Mouse (Mus musculus): ENCODE measurements around the gene Stard3. TPM values are rescaled to one million over a fixed set of nuclear protein-coding genes. Genes with fewer than 3 reads are reported as not detected.

Stard3 gene
- polyA plus RNA-seq, 1 experiment from 2014 or later = 52.8 TPM

- Histone ChIP-seq H3K27me3 (replicated peaks; ENCODE audit: control insufficient read depth, insufficient read depth, low read length) (peaks cover 12% of the 10 kb centered on the region), H3K9ac (replicated peaks; ENCODE audit: low read depth, low read length) (no peak overlapping the region), H3K9me3 (ENCODE audit: control insufficient read depth, low read length) (no peaks in the 10 kb centered on the region), H3K4me1 (replicated peaks; ENCODE audit: control insufficient read depth, insufficient read depth, low read length) (peaks cover 50% of the 10 kb centered on the region), H3K4me3 (replicated peaks; ENCODE audit: low read length) (no peak overlapping the region), H3K4me2 (ENCODE audit: low read length) (no peak overlapping the region), H3K36me3 (ENCODE audit: control insufficient read depth, insufficient read depth) (no peaks in the 10 kb centered on the region), H3K27ac (ENCODE audit: low read length) (no peak overlapping the region)
- ATAC-seq = no peak
- 61% methylated on average over 4 of the region's 4 CpGs for WGBS
Measured at GRCm38 (mm10) chr11:98341174-98341573, 17.0 kb upstream of the Stard3 start.

DNA sequence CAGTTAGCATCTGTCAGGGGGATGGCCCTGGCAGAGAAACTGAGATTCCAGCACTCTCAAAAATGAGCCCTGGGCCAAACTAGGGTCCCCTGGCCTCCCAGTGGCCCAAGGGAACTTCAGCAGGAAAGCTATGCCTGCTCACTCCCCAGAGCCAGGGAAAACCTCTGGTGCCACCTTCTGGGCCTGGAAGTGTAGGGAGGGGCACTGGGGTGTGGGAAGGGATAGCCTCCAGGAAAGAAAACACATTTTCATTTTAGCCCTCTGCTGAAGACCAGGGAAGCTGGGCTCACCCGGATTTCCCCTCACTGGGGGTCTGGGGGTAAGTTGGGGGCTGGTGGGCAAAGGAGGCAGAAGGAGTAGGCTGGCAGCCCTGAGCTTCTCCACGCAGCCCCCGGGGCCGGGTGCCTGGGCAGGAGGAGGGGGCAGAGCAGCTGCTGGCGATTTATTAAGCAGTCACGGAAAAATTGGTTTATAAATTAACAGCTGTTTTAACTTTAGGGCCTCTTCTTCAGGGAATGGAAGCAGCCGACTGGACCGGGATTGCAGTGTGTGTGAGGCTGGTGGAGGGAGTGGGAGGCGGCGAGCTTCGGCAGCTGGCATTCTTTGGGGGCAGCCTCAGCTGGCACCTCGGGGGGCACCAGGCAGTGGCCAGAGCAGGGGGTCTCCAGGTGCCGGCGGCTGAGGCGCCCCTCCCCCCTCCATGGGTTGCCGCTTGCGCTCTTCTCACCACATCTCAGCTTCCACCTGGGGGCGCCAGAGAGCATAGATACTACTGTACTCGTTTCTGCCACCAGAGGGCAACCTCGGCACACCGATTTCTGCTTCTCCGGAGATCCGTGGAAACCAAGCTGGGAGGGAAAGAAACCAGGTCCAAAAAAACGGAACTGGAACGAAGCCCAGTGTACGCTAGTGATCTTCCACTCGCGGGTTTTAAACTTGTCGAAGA, 15.9 kb upstream of the Stard3 start:
- Histone ChIP-seq H3K4me3 (replicated peaks; ENCODE audit: low read length) (peak overlapping the region; percentile 33), H3K36me3 (ENCODE audit: control insufficient read depth, insufficient read depth) (no peaks in the 10 kb centered on the region), H3K27me3 (replicated peaks; ENCODE audit: control insufficient read depth, insufficient read depth, low read length) (peaks cover 15% of the 10 kb centered on the region), H3K9ac (replicated peaks; ENCODE audit: low read depth, low read length) (peak overlapping the region; percentile 38; the same call in 1 of the 2 replicates), H3K4me2 (ENCODE audit: low read length) (peak overlapping the region; percentile 54), H3K9me3 (ENCODE audit: control insufficient read depth, low read length) (no peaks in the 10 kb centered on the region), H3K27ac (ENCODE audit: low read length) (peak overlapping the region; percentile 60; the same call in 1 of the 2 replicates), H3K4me1 (replicated peaks; ENCODE audit: control insufficient read depth, insufficient read depth, low read length) (peaks cover 49% of the 10 kb centered on the region)
- peak; percentile 53 for ATAC-seq
- WGBS = 2% methylated on average over 29 of the region's 29 CpGs

- Histone ChIP-seq H3K27me3 (replicated peaks; ENCODE audit: control insufficient read depth, insufficient read depth, low read length) (peaks cover 35% of the 10 kb centered on the region), H3K4me3 (replicated peaks; ENCODE audit: low read length) (peak overlapping the region; percentile 22; the same call in 1 of the 2 replicates)
- under 1% methylated on average over 14 of the region's 14 CpGs for WGBS
Measured at GRCm38 (mm10) chr11:98345253-98345652, 12.9 kb upstream of the Stard3 start.

DNA sequence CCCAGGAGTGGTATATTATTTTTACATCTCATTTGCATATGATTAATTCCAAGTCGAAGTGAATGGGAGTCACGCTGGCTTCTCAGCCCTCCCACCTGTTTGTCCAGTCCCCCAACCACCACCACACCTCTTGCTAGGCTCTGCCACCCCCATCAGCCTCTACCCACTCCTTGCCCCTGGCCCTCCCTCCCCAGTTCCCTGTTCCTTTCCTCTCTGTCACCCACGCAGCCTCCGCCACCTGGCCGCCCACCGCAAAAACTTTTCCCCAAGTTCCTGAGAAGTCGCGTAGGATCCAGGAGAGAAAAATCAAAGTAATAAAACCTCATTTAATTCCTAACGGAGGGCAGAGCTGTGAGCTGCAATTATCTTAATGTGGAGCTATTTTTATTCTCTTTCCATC, 12.0 kb upstream of the Stard3 start:
- Histone ChIP-seq H3K4me1 (replicated peaks; ENCODE audit: control insufficient read depth, insufficient read depth, low read length) (peaks cover 42% of the 10 kb centered on the region), H3K9me3 (ENCODE audit: control insufficient read depth, low read length) (no peaks in the 10 kb centered on the region), H3K27me3 (replicated peaks; ENCODE audit: control insufficient read depth, insufficient read depth, low read length) (peaks cover 42% of the 10 kb centered on the region), H3K27ac (ENCODE audit: low read length) (no peak overlapping the region), H3K9ac (replicated peaks; ENCODE audit: low read depth, low read length) (no peak overlapping the region), H3K4me3 (replicated peaks; ENCODE audit: low read length) (no peak overlapping the region), H3K4me2 (ENCODE audit: low read length) (no peak overlapping the region), H3K36me3 (ENCODE audit: control insufficient read depth, insufficient read depth) (no peaks in the 10 kb centered on the region)
- no peak for ATAC-seq
- WGBS = 10% methylated on average over 9 of the region's 9 CpGs

More at GRCm38 (mm10) chr11:98345253-98345652, 12.9 kb upstream of the Stard3 start:
- H3K36me3 ChIP-seq (ENCODE audit: control insufficient read depth, insufficient read depth) = no peaks in the 10 kb centered on the region
- H3K27ac ChIP-seq (ENCODE audit: low read length) = no peak overlapping the region
- H3K4me1 ChIP-seq (replicated peaks; ENCODE audit: control insufficient read depth, insufficient read depth, low read length) = peaks cover 46% of the 10 kb centered on the region
- peak overlapping the region; percentile 53 for H3K4me2 ChIP-seq (ENCODE audit: low read length)
- H3K9ac ChIP-seq (replicated peaks; ENCODE audit: low read depth, low read length) = no peak overlapping the region
- no peaks in the 10 kb centered on the region for H3K9me3 ChIP-seq (ENCODE audit: control insufficient read depth, low read length)
- ATAC-seq = no peak

DNA sequence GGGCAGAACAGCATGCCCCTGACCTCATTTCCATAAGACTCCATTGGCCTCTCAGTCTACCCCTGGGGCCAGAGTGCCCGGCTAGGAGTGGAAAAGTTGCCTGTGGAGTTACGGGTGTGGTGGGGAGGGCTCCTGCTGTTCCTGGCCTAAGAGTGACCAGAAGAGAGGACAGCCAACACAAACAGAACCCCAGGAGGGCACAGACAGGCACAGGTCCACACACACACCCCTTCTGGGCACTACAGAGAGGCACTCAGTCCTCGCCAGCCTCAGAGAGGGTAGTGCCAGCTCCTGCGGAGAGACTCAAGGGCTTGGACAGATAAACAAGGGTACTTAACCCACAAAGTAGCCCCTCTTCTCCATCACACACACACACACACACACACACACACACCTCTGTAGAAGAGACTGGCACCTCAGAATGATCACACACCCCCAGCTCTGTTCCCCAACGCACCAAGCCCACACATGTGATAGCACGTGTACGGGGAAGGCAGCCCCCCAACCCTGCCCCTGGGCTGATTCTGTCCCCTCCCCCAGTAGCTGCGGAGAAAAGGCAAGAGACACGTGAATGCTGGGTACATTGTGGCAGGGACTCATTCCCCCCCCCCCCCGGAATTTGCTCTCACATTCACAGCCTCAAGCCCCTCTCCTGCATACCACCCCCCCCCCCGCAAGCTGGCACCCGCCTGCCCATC, 10.6 kb upstream of the Stard3 start:
- H3K9me3 ChIP-seq (ENCODE audit: control insufficient read depth, low read length) = no peaks in the 10 kb centered on the region
- H3K36me3 ChIP-seq (ENCODE audit: control insufficient read depth, insufficient read depth) = no peaks in the 10 kb centered on the region
- peak overlapping the region; percentile 66 for H3K4me3 ChIP-seq (replicated peaks; ENCODE audit: low read length)
- 5% methylated on average over 11 of the region's 12 CpGs for WGBS
- H3K4me1 ChIP-seq (replicated peaks; ENCODE audit: control insufficient read depth, insufficient read depth, low read length) = peaks cover 33% of the 10 kb centered on the region
- H3K4me2 ChIP-seq (ENCODE audit: low read length) = peak overlapping the region; percentile 81
- peaks cover 42% of the 10 kb centered on the region for H3K27me3 ChIP-seq (replicated peaks; ENCODE audit: control insufficient read depth, insufficient read depth, low read length)
- no peak overlapping the region for H3K27ac ChIP-seq (ENCODE audit: low read length)
- peak; percentile 19; the same call in 1 of the 2 replicates for ATAC-seq
- peak overlapping the region; percentile 68 for H3K9ac ChIP-seq (replicated peaks; ENCODE audit: low read depth, low read length)

GRCm38 (mm10) chr11:98348083-98348961, 9.8 kb upstream of the Stard3 start, which contains the start of gene Ppp1r1b:
TSS of gene Ppp1r1b (plus strand) at chr11:98348404.
- under 1% methylated on average over 55 of the region's 55 CpGs for WGBS
- peaks cover 42% of the 10 kb centered on the region for H3K27me3 ChIP-seq (replicated peaks; ENCODE audit: control insufficient read depth, insufficient read depth, low read length)
- peak within 1 kb of the TSS; percentile 68 for H3K9ac ChIP-seq (replicated peaks; ENCODE audit: low read depth, low read length)
- H3K36me3 ChIP-seq (ENCODE audit: control insufficient read depth, insufficient read depth) = no peaks in the 10 kb centered on the region
- peak; percentile 84 for ATAC-seq
- H3K4me1 ChIP-seq (replicated peaks; ENCODE audit: control insufficient read depth, insufficient read depth, low read length) = peaks cover 30% of the 10 kb centered on the region
- no peak within 1 kb of the TSS for H3K27ac ChIP-seq (ENCODE audit: low read length)
- H3K9me3 ChIP-seq (ENCODE audit: control insufficient read depth, low read length) = no peaks in the 10 kb centered on the region
- peak within 1 kb of the TSS; percentile 81 for H3K4me2 ChIP-seq (ENCODE audit: low read length)
- H3K4me3 ChIP-seq (replicated peaks; ENCODE audit: low read length) = peak within 1 kb of the TSS; percentile 66

DNA sequence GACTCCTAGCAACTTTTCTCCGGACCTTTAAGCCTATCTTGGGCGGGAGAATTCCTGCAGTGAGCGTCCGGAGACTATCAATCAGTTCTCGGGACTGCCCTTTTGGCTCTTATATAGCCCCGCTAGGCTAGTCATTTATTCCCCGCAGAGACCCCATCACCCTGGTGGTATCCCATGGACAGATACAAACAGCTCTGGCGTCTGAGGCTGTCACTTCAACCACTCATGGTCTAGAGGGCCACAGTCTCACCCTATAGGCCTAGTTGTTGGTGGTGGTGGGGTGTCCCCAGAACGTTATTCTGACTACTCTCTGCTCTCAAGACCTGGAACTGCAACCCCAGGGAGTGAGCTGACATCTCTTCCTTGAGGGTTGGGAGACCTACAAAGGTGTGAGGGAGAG, 8.9 kb upstream of the Stard3 start:
- Histone ChIP-seq H3K9me3 (ENCODE audit: control insufficient read depth, low read length) (no peaks in the 10 kb centered on the region), H3K4me2 (ENCODE audit: low read length) (peak overlapping the region; percentile 81), H3K27me3 (replicated peaks; ENCODE audit: control insufficient read depth, insufficient read depth, low read length) (peaks cover 42% of the 10 kb centered on the region), H3K4me3 (replicated peaks; ENCODE audit: low read length) (peak overlapping the region; percentile 66), H3K4me1 (replicated peaks; ENCODE audit: control insufficient read depth, insufficient read depth, low read length) (peaks cover 33% of the 10 kb centered on the region), H3K36me3 (ENCODE audit: control insufficient read depth, insufficient read depth) (no peaks in the 10 kb centered on the region), H3K9ac (replicated peaks; ENCODE audit: low read depth, low read length) (peak overlapping the region; percentile 68), H3K27ac (ENCODE audit: low read length) (no peak overlapping the region)
- ATAC-seq = no peak
- WGBS = 4% methylated on average over 9 of the region's 9 CpGs

DNA sequence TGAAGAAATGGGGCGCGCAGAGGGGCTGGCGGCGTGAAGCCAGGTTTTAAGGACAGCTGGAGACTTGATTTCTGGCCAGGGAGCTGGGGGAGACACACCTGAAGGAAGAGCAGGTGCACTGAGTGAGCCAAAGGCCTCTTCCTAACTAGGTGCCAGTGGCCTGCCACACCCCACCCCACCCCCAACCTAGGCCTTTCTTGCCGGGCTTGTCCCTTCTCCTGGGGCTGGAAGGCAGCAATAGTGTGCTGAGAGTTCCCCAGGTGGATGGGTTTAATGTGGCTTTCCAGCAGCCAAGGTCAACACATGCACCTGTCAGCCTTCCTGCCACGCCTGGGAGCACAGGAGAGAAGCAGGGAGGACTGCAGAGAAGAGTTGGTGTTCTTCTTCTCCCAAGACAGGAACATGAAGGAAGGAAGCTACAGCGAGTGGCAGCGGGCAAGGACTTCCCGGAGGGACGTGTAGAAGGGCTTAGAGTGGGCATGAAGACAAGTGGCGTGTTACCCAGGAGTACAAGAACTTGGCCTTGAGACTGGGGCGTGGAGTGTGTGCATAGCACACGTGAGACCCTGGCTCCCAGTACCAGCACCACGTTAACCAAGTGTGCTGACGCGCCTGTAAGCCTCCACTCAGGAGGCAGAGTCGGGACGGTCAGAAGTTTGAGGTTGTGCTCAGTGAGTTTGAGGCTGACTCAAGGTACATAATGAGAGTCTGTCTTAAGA, 5.7 kb upstream of the Stard3 start:
- no peak overlapping the region for H3K9ac ChIP-seq (replicated peaks; ENCODE audit: low read depth, low read length)
- no peak overlapping the region for H3K27ac ChIP-seq (ENCODE audit: low read length)
- WGBS = 80% methylated on average over 18 of the region's 18 CpGs
- ATAC-seq = no peak
- H3K4me2 ChIP-seq (ENCODE audit: low read length) = no peak overlapping the region
- H3K27me3 ChIP-seq (replicated peaks; ENCODE audit: control insufficient read depth, insufficient read depth, low read length) = peaks cover 28% of the 10 kb centered on the region
- H3K9me3 ChIP-seq (ENCODE audit: control insufficient read depth, low read length) = no peaks in the 10 kb centered on the region
- H3K4me3 ChIP-seq (replicated peaks; ENCODE audit: low read length) = no peak overlapping the region
- peaks cover 25% of the 10 kb centered on the region for H3K4me1 ChIP-seq (replicated peaks; ENCODE audit: control insufficient read depth, insufficient read depth, low read length)
- H3K36me3 ChIP-seq (ENCODE audit: control insufficient read depth, insufficient read depth) = no peaks in the 10 kb centered on the region
